Mouse (Mus musculus) heart, postnatal 10 days (tissue): ENCODE data around the gene Strip1. TPM values are rescaled to one million over a fixed set of nuclear protein-coding genes. Genes with fewer than 3 reads are reported as not detected.
"Not testable (repeated sequence)": the region's sequence is repeated elsewhere in the genome, so short reads cannot be mapped to it uniquely, and the experiment has no call there.

Experiments
- DNase-seq, 2 experiments: peaks; one replicate each; pipeline ENCODE4 v3.0.0; 2021
- intact Hi-C: fragments of 180-260 bp; cut with DNase I; formaldehyde crosslinking; loops from one replicate; pipeline ENCODE4 v1.15.1; 2025
- total RNA-seq, 2 experiments: library from RNA; stranded (reverse); gene quantifications; 2 replicates each; pipeline ENCODE4 v1.2.3; 2021

Gene Strip1
- total RNA-seq: 10 to 100 TPM; 26.4 to 31.4 TPM

- intact Hi-C loops: no loop called here
- DNase-seq: peak; percentile 97
These were observed at the start of gene Strip1 for GRCm38 (mm10) chr3:107631523-107631958. Strip1 (minus strand) TSS chr3:107631694.

GRCm38 (mm10) chr3:107680790-107681576 is 49.5 kb upstream of the Strip1 start:
- DNase-seq: peak; percentile 37 to 47
- intact Hi-C loops: loop anchor here (2.0 kb wide), 1 partner anchor 48 kb away; no protein-coding TSS in a partner anchor

- intact Hi-C loops: no loop called here
- no peak for DNase-seq
These were observed 40.0 kb upstream of the Strip1 start for GRCm38 (mm10) chr3:107671509-107671908.

DNA sequence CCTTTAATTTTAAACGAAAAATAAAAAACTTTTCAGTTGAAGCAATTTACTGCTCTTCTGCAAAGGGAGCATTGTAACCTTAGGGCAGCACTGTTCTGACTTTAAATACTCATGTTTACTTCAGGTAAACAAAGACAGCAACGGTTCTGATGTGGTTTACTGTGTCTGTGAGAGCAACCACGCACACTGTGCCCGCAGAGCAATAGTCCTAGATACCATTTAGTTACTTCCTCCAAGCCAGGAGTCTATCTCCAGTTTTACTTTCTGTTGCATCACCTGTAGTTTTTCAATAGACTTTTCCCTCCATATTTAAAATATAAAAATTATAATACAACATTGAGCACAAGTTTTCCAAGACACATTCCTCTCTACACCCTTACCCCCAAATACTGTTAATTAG is 39.0 kb upstream of the Strip1 start:
- DNase-seq: no peak
- intact Hi-C loops: no loop called here

DNA sequence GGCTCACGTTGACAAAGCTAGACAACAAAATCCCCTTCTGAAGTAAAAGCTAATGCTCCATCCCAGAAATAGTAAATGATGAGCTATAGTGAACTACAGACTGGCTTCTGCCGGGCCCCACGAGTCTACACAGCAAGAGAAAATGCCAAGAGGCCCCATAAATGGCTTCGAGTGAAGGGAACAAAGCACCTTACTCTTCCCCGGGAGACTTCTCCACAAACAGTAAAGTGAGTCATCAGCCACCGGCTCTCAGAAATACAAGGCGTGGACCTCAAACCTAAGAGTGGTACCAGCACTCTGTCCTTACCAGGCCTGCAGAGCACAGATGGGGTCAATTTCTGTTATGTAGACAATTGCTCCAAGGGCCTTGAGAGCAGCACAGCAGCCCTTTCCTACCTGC is 37.3 kb upstream of the Strip1 start:
- no peak for DNase-seq
- intact Hi-C loops: no loop called here

DNA sequence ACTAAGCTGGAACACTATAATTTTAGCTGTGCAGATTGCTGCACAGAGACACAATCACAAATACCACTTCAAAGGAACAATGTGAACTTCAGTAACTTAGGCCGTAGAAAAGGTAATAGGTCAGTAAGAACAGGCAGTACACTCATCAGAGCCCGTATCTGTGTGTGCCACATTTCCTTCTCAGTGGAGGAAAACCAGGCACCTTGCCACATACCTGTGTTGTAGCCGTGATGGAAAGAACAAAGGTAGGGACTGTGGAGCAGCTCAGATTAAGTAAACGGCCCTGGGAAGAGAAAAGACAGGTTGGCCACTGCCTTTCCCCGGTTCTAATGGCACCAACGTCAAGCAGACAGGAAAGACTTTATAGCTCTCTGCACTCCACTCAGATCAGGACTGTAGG is 35.9 kb upstream of the Strip1 start:
- no peak for DNase-seq
- intact Hi-C loops: no loop called here

GRCm38 (mm10) chr3:107664641-107665040 is 33.1 kb upstream of the Strip1 start:
- no peak for DNase-seq
- intact Hi-C loops: no loop called here

- DNase-seq: no peak
- intact Hi-C loops: no loop called here
These were observed 27.5 kb upstream of the Strip1 start for GRCm38 (mm10) chr3:107659000-107659399.

GRCm38 (mm10) chr3:107656888-107657287 is 25.4 kb upstream of the Strip1 start:
- intact Hi-C loops: no loop called here
- no peak for DNase-seq

DNA sequence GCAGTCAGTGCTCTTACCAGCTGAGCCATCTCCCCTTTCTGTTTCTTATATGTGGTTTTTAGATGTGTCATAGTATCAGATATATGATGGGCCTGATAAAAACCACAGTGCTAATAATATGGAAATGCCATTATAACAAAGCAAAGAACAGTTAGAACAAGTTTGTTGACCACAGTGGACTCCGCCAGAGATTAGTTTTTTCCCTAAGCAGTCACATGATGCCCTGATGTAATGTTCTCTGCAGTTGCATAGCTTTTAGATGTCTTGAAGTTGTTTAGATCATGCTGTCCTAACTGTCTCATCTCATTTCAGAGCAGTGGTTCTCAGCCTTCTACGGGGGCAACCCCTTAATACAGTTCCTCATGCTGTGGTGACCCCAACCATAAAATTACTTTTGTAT is 24.7 kb upstream of the Strip1 start:
- no peak for DNase-seq
- intact Hi-C loops: no loop called here

DNA sequence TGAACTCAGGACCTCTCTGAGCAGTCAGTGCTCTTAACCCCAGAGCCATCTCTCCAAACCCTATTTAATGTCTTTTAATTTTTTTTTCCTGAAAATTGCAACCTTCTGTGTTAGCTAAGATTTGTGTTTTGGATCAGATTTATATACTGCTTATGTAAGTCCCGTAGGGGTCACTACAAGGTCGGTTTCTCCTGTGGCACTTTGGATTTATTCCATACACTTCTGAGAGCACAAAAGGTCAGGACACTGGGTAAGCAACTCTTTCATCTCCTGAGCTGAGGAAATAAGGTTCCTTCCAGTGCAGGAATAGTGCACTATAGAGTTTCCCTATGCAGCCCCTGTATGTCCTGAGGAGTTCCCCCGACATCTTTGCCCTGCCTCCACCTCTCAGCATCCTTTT is 24.0 kb upstream of the Strip1 start:
- intact Hi-C loops: no loop called here
- no peak for DNase-seq

DNA sequence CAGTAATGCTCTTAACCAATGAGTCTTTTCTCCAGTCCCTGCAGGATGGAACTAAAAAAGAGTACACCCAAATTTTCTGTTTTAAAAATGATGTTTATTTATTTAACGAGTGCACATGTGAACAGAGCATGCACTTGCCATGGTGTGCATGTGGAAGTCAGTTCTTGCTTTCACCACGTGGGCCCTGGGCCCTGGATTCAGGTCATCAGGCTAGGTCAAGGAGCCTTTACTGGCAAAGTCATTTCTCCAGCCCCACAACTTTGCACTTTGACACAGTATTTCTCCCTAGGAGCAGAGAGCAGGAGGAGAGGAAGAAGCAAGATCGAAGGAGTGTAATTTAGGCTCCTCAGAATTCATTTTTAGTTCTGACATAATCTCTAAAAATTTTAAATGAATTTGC is 23.4 kb upstream of the Strip1 start:
- DNase-seq: no peak
- intact Hi-C loops: no loop called here

DNA sequence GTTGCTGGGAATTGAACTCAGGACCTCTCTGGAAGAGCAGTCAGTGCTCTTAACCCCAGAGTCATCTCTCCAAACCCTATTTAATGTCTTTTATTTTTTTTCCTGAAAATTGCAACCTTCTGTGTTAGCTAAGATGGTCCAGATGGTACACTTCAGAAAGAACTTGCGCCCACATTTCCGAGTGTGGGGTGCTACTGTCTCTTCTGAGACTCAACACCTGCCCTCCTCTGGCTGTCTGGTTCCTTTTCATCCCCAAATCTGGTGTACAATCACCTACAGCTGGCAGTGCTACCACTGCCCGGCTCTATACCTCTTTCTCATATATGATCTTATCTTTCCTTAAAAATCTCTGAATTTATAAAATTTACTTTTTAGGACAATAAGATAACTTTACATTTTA is 21.5 kb upstream of the Strip1 start:
- intact Hi-C loops: no loop called here
- DNase-seq: no peak

DNA sequence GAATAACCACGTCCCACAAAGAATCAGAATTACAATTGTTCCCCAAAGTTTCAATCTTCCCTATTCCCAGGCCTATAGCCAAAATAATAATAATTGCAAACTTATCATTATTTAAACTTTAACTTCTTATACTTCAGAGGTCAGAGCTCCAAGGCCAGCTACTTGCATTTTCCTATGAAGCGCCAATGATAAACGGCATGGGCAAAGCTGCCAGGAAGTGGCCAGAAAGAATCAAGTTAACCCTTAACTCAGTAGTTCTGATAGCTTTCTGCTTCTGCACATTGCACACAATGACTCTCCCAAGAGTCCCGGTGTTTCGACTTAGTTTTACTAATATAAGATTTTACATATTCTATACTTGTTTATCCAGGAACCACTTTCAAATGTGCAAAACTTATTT is 18.8 kb upstream of the Strip1 start:
- intact Hi-C loops, DNase-seq: not testable (repeated sequence)

GRCm38 (mm10) chr3:107646947-107647346 is 15.5 kb upstream of the Strip1 start:
- intact Hi-C loops: no loop called here
- DNase-seq: peak; percentile 44 to 66

GRCm38 (mm10) chr3:107637606-107638172 is 6.2 kb upstream of the Strip1 start:
- no peak for DNase-seq
- intact Hi-C loops: no loop called here

DNA sequence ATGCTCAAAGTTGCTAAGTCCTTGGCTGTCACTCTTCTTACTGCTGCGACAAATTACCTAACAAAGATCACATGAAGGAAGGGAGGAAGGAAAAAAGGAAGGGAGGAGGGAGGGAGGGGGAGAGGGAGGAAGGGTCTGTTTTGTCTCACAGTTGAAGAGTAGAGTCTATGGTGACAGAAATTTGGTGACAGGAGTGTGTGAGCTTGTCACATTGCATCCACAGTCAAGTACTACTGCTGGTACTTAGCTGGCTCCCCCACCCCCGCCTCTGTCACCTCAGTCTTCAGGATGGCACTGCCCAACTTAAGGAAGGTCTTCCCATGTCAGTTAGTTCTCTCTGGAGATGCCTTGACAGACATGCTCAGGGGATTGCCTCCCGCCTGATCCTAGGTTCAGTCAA is 4.7 kb upstream of the Strip1 start:
- DNase-seq: no peak
- intact Hi-C loops: no loop called here

DNA sequence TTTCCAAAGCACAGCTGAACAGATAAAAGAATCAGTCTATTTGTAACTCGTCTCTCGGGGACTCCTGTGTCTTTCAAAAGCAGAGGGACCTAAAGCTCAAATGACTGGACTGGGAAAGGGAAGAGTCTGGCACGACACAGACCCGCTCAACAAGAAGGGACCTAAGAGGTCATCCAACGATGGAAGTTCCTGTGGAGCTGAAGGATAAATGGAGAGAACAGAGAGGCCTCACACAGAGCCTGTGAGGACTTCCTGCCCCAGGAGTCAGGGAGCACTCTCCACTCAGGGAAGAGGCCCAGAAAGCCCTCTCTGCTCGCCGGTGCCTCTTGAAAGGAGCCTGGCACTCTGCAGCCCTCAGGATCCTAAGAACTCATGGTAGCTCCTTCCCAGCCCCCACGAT is 4.3 kb upstream of the Strip1 start:
- intact Hi-C loops: no loop called here
- DNase-seq: no peak

DNA sequence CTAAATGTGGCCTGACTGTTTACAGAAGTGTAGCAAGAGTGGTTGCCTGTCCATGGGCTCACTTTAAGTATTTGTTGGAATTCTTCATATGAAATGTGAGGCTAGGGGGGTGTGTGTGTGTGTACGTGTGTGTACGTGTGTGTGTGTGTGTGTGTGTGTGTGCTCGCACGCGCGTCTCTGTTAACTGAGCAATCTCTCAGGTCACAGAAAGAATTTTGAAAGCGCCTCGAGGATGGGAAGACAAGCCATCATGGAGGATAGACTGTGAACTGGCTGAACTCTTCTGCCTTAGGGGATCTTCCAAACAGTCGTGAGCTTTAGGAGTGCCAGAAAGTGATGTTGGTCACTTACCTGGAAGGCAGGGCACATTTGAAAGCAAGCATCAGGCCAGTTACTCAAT is 2.4 kb upstream of the Strip1 start:
- intact Hi-C loops: loop anchor here (2.0 kb wide), 1 partner anchor 47 kb away; no protein-coding TSS in a partner anchor

GRCm38 (mm10) chr3:107632786-107633185 is 1.3 kb upstream of the Strip1 start:
- intact Hi-C loops: loop anchor here (2.0 kb wide), 1 partner anchor 48 kb away; no protein-coding TSS in a partner anchor

More for the DNA sequence above, 2.4 kb upstream of the Strip1 start:
- DNase-seq: no peak

GRCm38 (mm10) chr3:107630682-107631522 is 592 bp downstream of the Strip1 start, which contains the start of gene Gm10961:
Gm10961 (plus strand) TSS chr3:107631322.
- intact Hi-C loops: no loop called here
- DNase-seq: no peak

More at GRCm38 (mm10) chr3:107632786-107633185, 1.3 kb upstream of the Strip1 start:
- no peak for DNase-seq
